Mouse (Mus musculus) MEL (cell line): ENCODE results near the gene Ncln. TPM values are rescaled to one million over a fixed set of nuclear protein-coding genes. Genes with fewer than 3 reads are reported as not detected.

Experiments used
- DNase-seq: peaks from one replicate; pipeline ENCODE4 v3.0.0; 2011; ENCODE audit warnings: low read depth, low spot score
- H3K27ac ChIP-seq: 2 replicates; pipeline ENCODE4 v1.5.1; 2012; ENCODE audit warnings: low read depth, mild to moderate bottlenecking, control low read depth, low read length, moderate library complexity; ENCODE audit not compliant: control insufficient read depth
- H3K27me3 ChIP-seq, 2 experiments: fragments of 150-350 bp in 1 of 2; sonication (generic) in 1 of 2; 2 replicates each; pipeline ENCODE4 v1.6.1; 2012; ENCODE audit warnings: low read length in 2 of 2, mild to moderate bottlenecking in 2 of 2, improper control_type of control experiment in 1 of 2, moderate library complexity in 1 of 2; ENCODE audit not compliant: insufficient read depth in 2 of 2, control insufficient read depth in 1 of 2
- H3K36me3 ChIP-seq, 2 experiments: 2 replicates each; pipeline ENCODE4 v1.6.1; 2012 to 2014; ENCODE audit warnings: low read length in 2 of 2, improper control_type of control experiment in 1 of 2, inconsistent platforms in 1 of 2, mild to moderate bottlenecking in 1 of 2; ENCODE audit not compliant: insufficient read depth in 2 of 2, control insufficient read depth in 1 of 2
- H3K4me1 ChIP-seq, 2 experiments: fragments of 150-350 bp in 1 of 2; sonication (generic) in 1 of 2; 2 replicates each; pipeline ENCODE4 v1.6.1; 2012; ENCODE audit warnings: low read length in 2 of 2, improper control_type of control experiment in 1 of 2, mild to moderate bottlenecking in 1 of 2; ENCODE audit not compliant: insufficient read depth in 2 of 2, control insufficient read depth in 1 of 2
- H3K4me3 ChIP-seq, 2 experiments: fragments of 150-350 bp in 1 of 2; sonication (generic) in 1 of 2; 2 replicates each; pipeline ENCODE4 v1.5.1; 2012; ENCODE audit warnings: low read depth in 2 of 2, low read length in 2 of 2, mild to moderate bottlenecking in 2 of 2, moderate library complexity in 2 of 2, control low read depth in 1 of 2, improper control_type of control experiment in 1 of 2; ENCODE audit not compliant: control insufficient read depth in 1 of 2, insufficient read depth in 1 of 2
- H3K79me2 ChIP-seq: 2 replicates; pipeline ENCODE4 v1.6.1; 2012; ENCODE audit warnings: mild to moderate bottlenecking, low read length, moderate library complexity; ENCODE audit not compliant: control insufficient read depth, poor library complexity, insufficient read depth
- H3K9ac ChIP-seq: 2 replicates; pipeline ENCODE4 v1.6.1; 2012; ENCODE audit warnings: low read depth, mild to moderate bottlenecking, control low read depth, low read length, moderate library complexity; ENCODE audit not compliant: control insufficient read depth, poor library complexity, severe bottlenecking
- H3K9me3 ChIP-seq: fragments of 150-350 bp; sonication (generic); replicated peaks from 2 replicates; pipeline ENCODE4 v1.6.1; 2012; ENCODE audit warnings: mild to moderate bottlenecking, low read length, improper control_type of control experiment, moderate library complexity; ENCODE audit not compliant: insufficient read depth
- CHD1 ChIP-seq: IDR thresholded peaks from 2 replicates; pipeline ENCODE4 v1.6.1; 2012; ENCODE audit warnings: low read depth, mild to moderate bottlenecking, inconsistent platforms, low read length, improper control_type of control experiment
- E2F4 ChIP-seq: IDR thresholded peaks from 2 replicates; pipeline ENCODE4 v1.6.1; 2011; ENCODE audit warnings: low read depth, low read length, improper control_type of control experiment, borderline replicate concordance
- EP300 ChIP-seq, 2 experiments: IDR thresholded peaks; 2 replicates each; pipeline ENCODE4 v1.6.1; 2011; ENCODE audit warnings: improper control_type of control experiment in 2 of 2, low read length in 2 of 2, low read depth in 1 of 2, mild to moderate bottlenecking in 1 of 2
- GABPA ChIP-seq: IDR thresholded peaks from 2 replicates; pipeline ENCODE4 v1.6.1; 2012; ENCODE audit warnings: low read depth, mild to moderate bottlenecking, inconsistent platforms, low read length, improper control_type of control experiment, moderate library complexity
- GATA1 ChIP-seq: IDR thresholded peaks from 2 replicates; pipeline ENCODE4 v1.6.1; 2011; ENCODE audit warnings: low read depth, low read length, improper control_type of control experiment
- HCFC1 ChIP-seq: IDR thresholded peaks from 2 replicates; pipeline ENCODE4 v1.6.1; 2012; ENCODE audit warnings: low read depth, mild to moderate bottlenecking, inconsistent platforms, low read length, improper control_type of control experiment, moderate library complexity
- JUND ChIP-seq: IDR thresholded peaks from 2 replicates; pipeline ENCODE4 v1.6.1; 2011; ENCODE audit warnings: low read depth, mild to moderate bottlenecking, improper control_type of control experiment, low read length
- KAT2A ChIP-seq: conservative IDR thresholded peaks from 2 replicates; pipeline ENCODE4 v1.6.1; 2012; ENCODE audit warnings: low read depth, low read length, improper control_type of control experiment, inconsistent platforms
- MAFK ChIP-seq: IDR thresholded peaks from 2 replicates; pipeline ENCODE4 v1.6.1; 2011; ENCODE audit warnings: low read depth, mild to moderate bottlenecking, low read length, improper control_type of control experiment, borderline replicate concordance
- MAX ChIP-seq: IDR thresholded peaks from 2 replicates; pipeline ENCODE4 v1.6.1; 2011; ENCODE audit warnings: low read length, improper control_type of control experiment
- MAZ ChIP-seq: IDR thresholded peaks from 2 replicates; pipeline ENCODE4 v1.6.1; 2012; ENCODE audit warnings: low read depth, mild to moderate bottlenecking, inconsistent platforms, low read length, improper control_type of control experiment
- MEF2A ChIP-seq: IDR thresholded peaks from 2 replicates; pipeline ENCODE4 v1.6.1; 2014; ENCODE audit warnings: low read depth, mild to moderate bottlenecking, inconsistent platforms, low read length, improper control_type of control experiment; ENCODE audit not compliant: poor library complexity, insufficient replicate concordance, severe bottlenecking; ENCODE audit errors: extremely low read depth
- MYB ChIP-seq: IDR thresholded peaks from 2 replicates; pipeline ENCODE4 v1.6.1; 2011; ENCODE audit warnings: mild to moderate bottlenecking, low read depth, low read length, improper control_type of control experiment
- POLR2A ChIP-seq, 2 experiments: IDR thresholded peaks; 2 replicates each; pipeline ENCODE4 v1.6.1; 2011 to 2012; ENCODE audit warnings: low read length in 2 of 2, mild to moderate bottlenecking in 2 of 2, control low read depth in 1 of 2, improper control_type of control experiment in 1 of 2, low read depth in 1 of 2, moderate library complexity in 1 of 2; ENCODE audit not compliant: control insufficient read depth in 1 of 2, insufficient read depth in 1 of 2, poor library complexity in 1 of 2
- POLR2AphosphoS2 ChIP-seq: IDR thresholded peaks from 2 replicates; pipeline ENCODE4 v1.6.1; 2011; ENCODE audit warnings: low read length, improper control_type of control experiment
- POLR2AphosphoS5 ChIP-seq: IDR thresholded peaks from 2 replicates; pipeline ENCODE4 v1.6.1; 2012; ENCODE audit warnings: low read depth, borderline replicate concordance, mild to moderate bottlenecking, inconsistent platforms, low read length, moderate library complexity, mixed read lengths
- RAD21 ChIP-seq: IDR thresholded peaks from 2 replicates; pipeline ENCODE4 v1.6.1; 2011; ENCODE audit warnings: mild to moderate bottlenecking, low read depth, low read length, improper control_type of control experiment
- RCOR1 ChIP-seq: IDR thresholded peaks from 2 replicates; pipeline ENCODE4 v1.6.1; 2012; ENCODE audit warnings: low read depth, mild to moderate bottlenecking, inconsistent platforms, low read length, improper control_type of control experiment
- TBP ChIP-seq: IDR thresholded peaks from 2 replicates; pipeline ENCODE4 v1.8.0; 2011; ENCODE audit warnings: low read depth, low read length, improper control_type of control experiment
- TCF12 ChIP-seq: IDR thresholded peaks from 2 replicates; pipeline ENCODE4 v1.6.1; 2014; ENCODE audit warnings: low read depth, mild to moderate bottlenecking, inconsistent platforms, low read length, improper control_type of control experiment, moderate library complexity
- UBTF ChIP-seq: IDR thresholded peaks from 2 replicates; pipeline ENCODE4 v1.6.1; 2012; ENCODE audit warnings: low read depth, mild to moderate bottlenecking, inconsistent platforms, low read length, improper control_type of control experiment, moderate library complexity, borderline replicate concordance; ENCODE audit not compliant: insufficient read depth
- USF1 ChIP-seq: IDR thresholded peaks from 2 replicates; pipeline ENCODE4 v1.6.1; 2014; ENCODE audit warnings: low read depth, mild to moderate bottlenecking, inconsistent platforms, low read length, improper control_type of control experiment, moderate library complexity
- ZC3H11A ChIP-seq: IDR thresholded peaks from 2 replicates; pipeline ENCODE4 v1.6.1; 2012; ENCODE audit warnings: low read depth, mild to moderate bottlenecking, inconsistent platforms, low read length, improper control_type of control experiment
- ZKSCAN1 ChIP-seq: IDR thresholded peaks from 2 replicates; pipeline ENCODE4 v1.6.1; 2012; ENCODE audit warnings: low read depth, mild to moderate bottlenecking, inconsistent platforms, low read length, improper control_type of control experiment, moderate library complexity
- polyA plus RNA-seq, 2 experiments: library from polyadenylated mRNA; stranded (reverse) in 1 of 2; unstranded in 1 of 2; fragments of >175 nt in 1 of 2; fragments of >200 nt in 1 of 2; gene quantifications; 2 replicates each; pipeline versions ENCODE4 v1.2.1 to v1.2.4; 2012; ENCODE audit warnings: low replicate concordance in 2 of 2, low read depth in 1 of 2; ENCODE audit not compliant: insufficient read length in 2 of 2, insufficient read depth in 1 of 2, missing spikeins in 1 of 2
- total RNA-seq: library from RNA; depleted of rRNA; stranded (reverse); fragments of 300-350 nt; gene quantifications from 2 replicates; pipeline ENCODE4 v1.2.3, GENCODE M21; 2012

The Ncln gene
- total and polyA plus RNA-seq, 3 experiments, result 136 to 276 (median 215) TPM

- Histone ChIP-seq H3K4me3 (no peak overlapping the region), H3K9me3 (no peaks in the 10 kb centered on the region), H3K4me1 (peaks cover 3 to 19% of the 10 kb centered on the region in 2 experiments), H3K27ac (no peak overlapping the region)
- DNase-seq, result peak; percentile 56
- TF ChIP-seq POLR2A (IDR thresholded peaks at IDR 0.05; ENCODE audit: control insufficient read depth in 1 of 2, insufficient read depth in 1 of 2, low read depth in 1 of 2, low read length in 2 of 2, poor library complexity in 1 of 2), result no peak
- no peak for TF ChIP-seq E2F4
- TF ChIP-seq HCFC1, result no peak
- no peak for TF ChIP-seq GABPA
- no peak for TF ChIP-seq POLR2AphosphoS5
- TF ChIP-seq RCOR1, result no peak
- TF ChIP-seq MAZ, result 0 out of 2 replicates have a peak, but pooled peaks have one; percentile 29
- TF ChIP-seq GATA1, result no peak
- no peak for TF ChIP-seq RAD21
- TF ChIP-seq KAT2A, result no peak
- no peak for TF ChIP-seq MEF2A
- TF ChIP-seq EP300 (IDR thresholded peaks at IDR 0.05; ENCODE audit: low read depth in 1 of 2, low read length in 2 of 2), result peak in 1 of 2 experiments; percentile 43; a peak in 1 of 4 replicates
- TF ChIP-seq MAX, result no peak
- no peak for TF ChIP-seq TCF12
- no peak for TF ChIP-seq ZC3H11A
- no peak for TF ChIP-seq MAFK
- TF ChIP-seq MYB, result no peak
- no peak for TF ChIP-seq JUND
- TF ChIP-seq, all 39 proteins: peak for 2
- no peak overlapping the region for H3K9ac ChIP-seq
- H3K27me3 ChIP-seq, result peaks cover 0 to 2% of the 10 kb centered on the region in 2 experiments; a peak in 2 of 4 replicates
- H3K79me2 ChIP-seq, result no peaks in the 10 kb centered on the region
- peaks cover 0 to 3% of the 10 kb centered on the region in 2 experiments; a peak in 2 of 4 replicates for H3K36me3 ChIP-seq
These were observed 39.1 kb downstream of the Ncln start for GRCm38 (mm10) chr10:81456983-81457563.

DNA sequence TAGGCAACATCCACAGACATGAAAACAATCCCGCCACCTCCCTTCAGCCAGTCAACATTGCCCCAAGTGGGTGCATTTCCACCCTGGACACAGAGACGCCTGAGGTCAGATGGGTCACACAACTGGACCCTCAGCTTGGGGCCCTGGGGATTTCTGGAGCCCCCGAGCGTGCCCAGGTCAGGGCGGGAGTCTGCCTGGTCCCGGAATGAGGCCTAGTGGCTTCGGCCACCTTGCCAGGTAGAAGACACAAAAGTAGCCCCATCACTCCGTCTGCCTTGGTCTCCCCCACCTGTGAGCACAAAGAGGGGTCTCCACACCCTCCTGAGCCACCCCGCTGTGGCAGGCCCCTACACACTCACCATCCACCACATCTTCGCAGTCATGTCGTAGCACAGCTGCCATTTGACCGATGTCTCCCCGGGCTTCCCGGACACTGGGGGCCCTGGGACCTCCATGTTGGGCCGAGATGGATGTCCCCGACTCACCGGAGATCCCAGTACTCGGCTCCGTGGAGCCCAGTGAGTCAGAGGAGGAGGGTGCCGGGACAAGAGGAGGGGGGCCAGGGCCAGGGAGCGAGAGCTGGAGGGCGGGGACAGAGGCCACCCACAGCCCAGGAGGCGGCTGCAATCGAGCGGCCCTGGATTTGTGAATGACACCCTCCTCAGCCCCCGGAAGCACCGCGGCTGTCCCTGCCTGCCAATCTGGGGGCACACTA is 40.9 kb downstream of the Ncln start, which contains the start of gene Nfic:
Nfic (minus strand) TSS at position 455 of the 715 bp plus-strand sequence.
- H3K79me2 ChIP-seq, result no peaks in the 10 kb centered on the region
- TF ChIP-seq EP300 (IDR thresholded peaks at IDR 0.05; ENCODE audit: low read depth in 1 of 2, low read length in 2 of 2) (no peak), UBTF (no peak), USF1 (no peak), ZC3H11A (no peak), HCFC1 (no peak), TBP (no peak), ZKSCAN1 (no peak), TCF12 (no peak), JUND (no peak), POLR2AphosphoS2 (no peak), E2F4 (no peak), CHD1 (no peak)
- TF ChIP-seq, all 39 proteins: peak for 0
- Histone ChIP-seq H3K9ac (no peak within 1 kb of the TSS), H3K36me3 (no peaks in the 10 kb centered on the region; a peak in 1 of 4 replicates), H3K27ac (no peak within 1 kb of the TSS), H3K9me3 (no peaks in the 10 kb centered on the region), H3K4me1 (peaks cover 0 to 10% of the 10 kb centered on the region in 2 experiments; a peak in 3 of 4 replicates), H3K27me3 (peaks cover 0 to 3% of the 10 kb centered on the region in 2 experiments; a peak in 2 of 4 replicates), H3K4me3 (no peak within 1 kb of the TSS)
- DNase-seq, result no peak
